Mouse (Mus musculus) embryonic facial prominence, embryonic 11.5 days (tissue): Measurements from ENCODE around the gene Brd7. TPM values are rescaled to one million over a fixed set of nuclear protein-coding genes. Genes with fewer than 3 reads are reported as not detected.

Source experiments
- ATAC-seq: fragments of 200-750 bp; cut with Nextera tagmentation; replicated peaks from 2 replicates; pipeline ENCODE4 v1.8.0; 2017; ENCODE audit warnings: low read depth; ENCODE audit not compliant: insufficient number of reproducible peaks, low FRiP score, low TSS enrichment
- DNase-seq: peaks from one replicate; pipeline ENCODE4 v3.0.0-alpha.2; 2015; ENCODE audit warnings: low spot score
- H3K27ac ChIP-seq: fragments of 300-500 bp; sonication (generic); replicated peaks from 2 replicates; pipeline ENCODE4 v1.5.1; 2014; ENCODE audit warnings: mild to moderate bottlenecking, low read depth, low read length, control low read depth
- H3K27me3 ChIP-seq: fragments of 300-500 bp; sonication (generic); 2 replicates; pipeline ENCODE4 v1.6.1; 2014; ENCODE audit warnings: mild to moderate bottlenecking, low read length, moderate library complexity, mixed read lengths; ENCODE audit not compliant: control insufficient read depth, insufficient read depth
- H3K36me3 ChIP-seq: fragments of 300-500 bp; sonication (generic); replicated peaks from 2 replicates; pipeline ENCODE4 v1.6.1; 2014; ENCODE audit warnings: low read depth, mild to moderate bottlenecking, low read length, moderate library complexity, mixed read lengths; ENCODE audit not compliant: control insufficient read depth, insufficient read depth
- H3K4me1 ChIP-seq: fragments of 300-500 bp; sonication (generic); 2 replicates; pipeline ENCODE4 v1.6.1; 2014; ENCODE audit warnings: low read length, mixed read lengths; ENCODE audit not compliant: control insufficient read depth, insufficient read depth
- H3K4me2 ChIP-seq: fragments of 300-500 bp; sonication (generic); 2 replicates; pipeline ENCODE4 v1.6.1; 2014; ENCODE audit warnings: low read depth, mild to moderate bottlenecking, control low read depth, low read length, moderate library complexity
- H3K4me3 ChIP-seq: fragments of 300-500 bp; sonication (generic); 2 replicates; pipeline ENCODE4 v1.5.1; 2014; ENCODE audit warnings: low read depth, low read length, control low read depth
- H3K9ac ChIP-seq: fragments of 300-500 bp; sonication (generic); replicated peaks from 2 replicates; pipeline ENCODE4 v1.6.1; 2014; ENCODE audit warnings: mild to moderate bottlenecking, control low read depth, low read length
- H3K9me3 ChIP-seq: fragments of 300-500 bp; sonication (generic); replicated peaks from 2 replicates; pipeline ENCODE4 v1.6.1; 2016; ENCODE audit warnings: mild to moderate bottlenecking, low read length, inconsistent platforms, mixed read lengths; ENCODE audit not compliant: control insufficient read depth
- WGBS: fragments of 180-500 bp; shearing (Covaris S2); extraction: QIAGEN DNeasy Blood & Tissue Kit; methylation state at CpG from one replicate; pipeline ENCODE4 v1.1.7; 2014; 5-methylcytosine and 5-hydroxymethylcytosine counted together
- polyA plus RNA-seq: library from polyadenylated mRNA; unstranded; fragments of >200 nt; fragmentation: Nextera tagmentation; extraction: Ambion mirVana; gene quantifications from 2 replicates; pipeline ENCODE4 v1.2.1, GENCODE M21; 2014

Gene Brd7
- polyA plus RNA-seq, 1 experiment from 2014 or later: 90.7 TPM

DNA sequence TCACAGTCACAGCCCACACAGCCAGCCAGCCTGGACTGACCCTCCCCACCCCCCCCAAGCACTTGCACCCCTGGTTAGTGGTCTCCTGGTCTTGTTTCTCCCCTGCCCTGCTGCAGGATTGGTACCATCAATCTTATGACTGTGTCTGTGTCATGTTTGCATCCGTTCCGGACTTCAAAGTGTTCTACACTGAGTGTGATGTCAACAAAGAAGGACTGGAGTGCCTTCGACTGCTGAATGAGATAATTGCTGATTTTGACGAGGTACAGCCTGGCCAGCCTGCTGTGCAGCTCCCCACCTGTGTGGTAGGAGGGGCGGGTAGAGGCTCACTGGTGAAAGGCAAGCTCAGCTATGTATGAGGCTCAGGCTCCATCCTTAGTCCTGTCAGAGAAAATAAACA, 36.7 kb downstream of the Brd7 start:
- Histone ChIP-seq H3K27me3 (no peaks in the 10 kb centered on the region), H3K4me1 (no peaks in the 10 kb centered on the region), H3K27ac (no peak overlapping the region), H3K4me3 (no peak overlapping the region), H3K4me2 (no peak overlapping the region), H3K9ac (no peak overlapping the region), H3K9me3 (no peaks in the 10 kb centered on the region), H3K36me3 (peaks cover 5% of the 10 kb centered on the region)
- no peak for ATAC-seq
- 65% methylated on average over 5 of the region's 5 CpGs for WGBS
- no peak for DNase-seq

DNA sequence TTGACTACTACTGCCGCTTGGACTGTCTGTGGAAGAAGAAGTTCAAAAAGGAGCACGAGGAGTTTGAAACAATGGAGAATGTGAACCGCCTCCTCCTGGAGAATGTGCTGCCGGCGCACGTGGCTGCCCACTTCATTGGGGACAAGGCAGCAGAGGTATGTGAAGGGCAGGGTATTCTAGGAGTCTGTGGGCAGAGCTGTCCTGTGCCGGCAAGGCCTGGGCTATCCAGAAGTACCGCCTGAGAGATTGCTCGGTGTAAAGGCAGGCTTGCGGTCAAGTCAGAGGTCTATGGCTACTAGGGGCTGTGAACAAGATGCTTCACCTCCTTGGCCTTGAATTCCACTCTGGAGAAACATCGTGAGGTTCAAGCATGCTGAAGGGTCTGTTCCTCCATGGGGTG, 37.2 kb downstream of the Brd7 start:
- ATAC-seq: no peak
- H3K9me3 ChIP-seq: no peaks in the 10 kb centered on the region

DNA sequence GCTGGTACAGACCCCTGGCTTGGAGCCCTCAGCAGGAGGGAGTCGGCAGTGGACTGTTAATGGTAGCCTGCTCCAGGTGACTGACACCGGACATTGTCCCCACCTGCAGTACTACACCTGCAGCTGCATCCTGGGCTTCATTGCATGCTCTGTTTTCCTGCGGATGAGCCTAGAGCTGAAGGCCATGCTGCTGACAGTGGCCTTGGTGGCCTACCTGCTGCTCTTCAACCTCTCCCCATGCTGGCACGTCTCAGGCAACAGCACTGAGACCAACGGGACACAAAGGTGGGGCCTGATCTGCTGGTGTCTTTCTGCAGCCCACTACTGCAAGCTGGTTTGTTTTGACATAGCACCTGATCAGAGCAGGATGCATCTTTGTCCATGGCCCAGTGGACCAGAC, 38.5 kb downstream of the Brd7 start:
- WGBS: 92% methylated on average over 5 of the region's 5 CpGs
- ATAC-seq (no peak), DNase-seq (no peak)
- H3K9ac ChIP-seq: no peak overlapping the region
- H3K9me3 ChIP-seq: no peaks in the 10 kb centered on the region
- H3K4me2 ChIP-seq: no peak overlapping the region
- peaks cover 5% of the 10 kb centered on the region for H3K36me3 ChIP-seq
- H3K27me3 ChIP-seq: no peaks in the 10 kb centered on the region
- no peaks in the 10 kb centered on the region for H3K4me1 ChIP-seq
- H3K27ac ChIP-seq: no peak overlapping the region
- no peak overlapping the region for H3K4me3 ChIP-seq

More for the DNA sequence above, 37.2 kb downstream of the Brd7 start:
- peaks cover 5% of the 10 kb centered on the region for H3K36me3 ChIP-seq
- no peak overlapping the region for H3K9ac ChIP-seq
- no peak for DNase-seq
- WGBS: 88% methylated on average over 11 of the region's 11 CpGs
- H3K4me2 ChIP-seq: no peak overlapping the region
- no peak overlapping the region for H3K4me3 ChIP-seq
- no peaks in the 10 kb centered on the region for H3K27me3 ChIP-seq
- no peaks in the 10 kb centered on the region for H3K4me1 ChIP-seq
- H3K27ac ChIP-seq: no peak overlapping the region

- Histone ChIP-seq H3K4me3 (no peak overlapping the region), H3K36me3 (peaks cover 3% of the 10 kb centered on the region; the same call in 1 of the 2 replicates), H3K9me3 (no peaks in the 10 kb centered on the region), H3K9ac (no peak overlapping the region), H3K4me1 (no peaks in the 10 kb centered on the region; the same call in 1 of the 2 replicates), H3K4me2 (no peak overlapping the region), H3K27me3 (no peaks in the 10 kb centered on the region), H3K27ac (no peak overlapping the region)
- WGBS: 91% methylated on average over 5 of the region's 5 CpGs
- no peak for DNase-seq
- ATAC-seq: no peak
Measured at GRCm38 (mm10) chr8:88321387-88321786, 40.6 kb downstream of the Brd7 start.

GRCm38 (mm10) chr8:88320134-88320533, 41.9 kb downstream of the Brd7 start:
- WGBS: 88% methylated on average over 6 of the region's 6 CpGs
- no peak overlapping the region for H3K27ac ChIP-seq
- ATAC-seq (no peak), DNase-seq (no peak)
- H3K4me1 ChIP-seq: no peaks in the 10 kb centered on the region; the same call in 1 of the 2 replicates
- H3K9me3 ChIP-seq: no peaks in the 10 kb centered on the region
- H3K4me3 ChIP-seq: no peak overlapping the region
- H3K9ac ChIP-seq: no peak overlapping the region
- H3K4me2 ChIP-seq: no peak overlapping the region
- H3K27me3 ChIP-seq: no peaks in the 10 kb centered on the region
- no peaks in the 10 kb centered on the region for H3K36me3 ChIP-seq

DNA sequence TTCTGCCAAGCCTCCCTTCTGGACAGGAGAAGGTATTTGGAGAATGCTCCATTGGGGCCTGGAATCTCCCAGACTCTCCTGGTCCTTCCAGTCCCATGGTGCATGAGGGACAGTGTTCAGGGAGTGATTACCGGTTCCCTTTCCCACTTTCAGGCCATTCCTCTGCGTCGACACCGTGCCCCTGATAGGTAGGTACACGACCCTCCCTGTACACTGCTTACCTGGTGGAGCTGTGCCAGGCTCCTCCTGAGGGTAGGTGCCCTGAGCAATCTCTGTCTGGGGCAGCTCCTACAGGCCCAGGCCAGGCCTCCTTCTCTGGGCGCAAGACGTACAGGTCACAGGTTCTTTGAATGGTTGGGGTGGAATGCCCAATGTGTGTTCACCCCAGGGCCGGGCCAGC, 43.8 kb downstream of the Brd7 start:
- WGBS: 92% methylated on average over 8 of the region's 8 CpGs
- no peak overlapping the region for H3K9ac ChIP-seq
- DNase-seq (no peak), ATAC-seq (no peak)
- H3K27me3 ChIP-seq: no peaks in the 10 kb centered on the region
- no peaks in the 10 kb centered on the region; the same call in 1 of the 2 replicates for H3K4me1 ChIP-seq
- no peaks in the 10 kb centered on the region for H3K36me3 ChIP-seq
- no peak overlapping the region for H3K27ac ChIP-seq
- H3K4me2 ChIP-seq: no peak overlapping the region
- H3K4me3 ChIP-seq: no peak overlapping the region
- no peaks in the 10 kb centered on the region for H3K9me3 ChIP-seq

DNA sequence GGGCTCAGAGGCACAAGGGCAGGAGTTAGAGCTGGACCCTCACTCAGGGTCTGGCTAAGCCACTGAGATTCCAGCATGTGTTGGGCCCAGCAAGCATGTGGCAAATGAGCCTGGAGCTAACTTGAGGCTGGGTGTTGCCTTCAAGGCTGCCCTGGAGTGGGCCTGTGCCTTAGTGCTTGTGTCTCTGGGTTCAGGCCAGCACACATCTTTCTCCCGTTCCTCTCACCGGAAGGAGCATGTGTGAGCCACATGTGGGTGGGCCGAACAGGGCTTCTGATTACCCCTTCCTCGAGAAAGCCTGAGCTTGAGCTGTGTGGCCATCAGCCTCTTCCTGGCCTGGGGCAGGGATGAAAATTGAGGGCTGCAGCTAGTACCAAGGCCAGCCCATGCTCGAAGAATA, 44.7 kb downstream of the Brd7 start:
- WGBS: 51% methylated on average over 5 of the region's 5 CpGs
- no peak overlapping the region for H3K4me3 ChIP-seq
- no peaks in the 10 kb centered on the region for H3K36me3 ChIP-seq
- no peak overlapping the region for H3K4me2 ChIP-seq
- no peaks in the 10 kb centered on the region for H3K9me3 ChIP-seq
- no peak for ATAC-seq
- DNase-seq: peak; percentile 43
- H3K27ac ChIP-seq: 0 out of 2 replicates have a peak overlapping the region, but pooled peaks have one; percentile 9
- no peaks in the 10 kb centered on the region; the same call in 1 of the 2 replicates for H3K4me1 ChIP-seq
- no peak overlapping the region for H3K9ac ChIP-seq
- H3K27me3 ChIP-seq: no peaks in the 10 kb centered on the region

DNA sequence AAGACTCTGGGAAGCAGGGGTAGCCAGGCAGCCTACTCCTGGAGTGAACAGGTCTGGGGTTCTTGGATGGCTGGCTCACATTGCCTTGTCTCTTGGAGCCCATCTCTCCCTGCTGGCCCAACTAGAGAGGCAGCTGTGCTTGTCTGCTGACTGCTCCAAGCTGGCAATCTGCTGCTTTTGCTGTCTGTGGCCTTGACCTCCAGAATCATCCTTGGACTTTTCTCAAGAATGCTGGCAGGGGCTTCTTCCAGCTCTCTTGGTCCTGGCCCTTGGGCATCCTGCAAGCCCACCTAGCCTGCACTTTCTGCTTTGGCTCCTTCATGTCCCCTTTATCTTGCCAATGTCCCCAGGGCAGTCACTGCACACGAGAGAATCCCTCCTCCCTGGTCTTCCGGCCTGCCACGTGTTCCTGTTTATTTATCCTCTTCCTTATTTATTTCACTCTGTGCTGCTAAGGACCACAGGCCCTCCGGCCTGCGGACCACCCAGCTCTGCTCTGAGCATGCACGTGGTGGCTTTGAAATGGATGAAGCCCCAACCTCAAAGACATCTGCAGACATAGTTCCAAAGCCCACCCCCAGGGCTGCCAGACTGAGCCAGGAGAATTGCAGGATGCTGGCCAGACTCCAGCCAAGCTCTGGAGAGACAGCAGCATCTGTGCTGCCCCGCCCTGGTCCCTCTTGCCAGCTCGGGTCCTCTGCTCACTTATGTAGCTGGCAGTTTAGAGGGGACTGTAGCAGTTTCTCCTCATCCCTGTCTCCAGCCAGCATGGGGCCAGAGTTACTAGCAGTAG, 45.7 kb downstream of the Brd7 start:
- Histone ChIP-seq H3K27ac (no peak overlapping the region), H3K4me3 (no peak overlapping the region), H3K9ac (no peak overlapping the region; the same call in 1 of the 2 replicates), H3K4me2 (no peak overlapping the region), H3K4me1 (no peaks in the 10 kb centered on the region; the same call in 1 of the 2 replicates), H3K9me3 (no peaks in the 10 kb centered on the region), H3K36me3 (no peaks in the 10 kb centered on the region), H3K27me3 (no peaks in the 10 kb centered on the region)
- 32% methylated on average over 8 of the region's 8 CpGs for WGBS
- ATAC-seq (no peak; the same call in 1 of the 2 replicates), DNase-seq (peak; percentile 21)
